Mouse (Mus musculus): ENCODE results near the gene Nhs. TPM values are rescaled to one million over a fixed set of nuclear protein-coding genes. Genes with fewer than 3 reads are reported as not detected.

Nhs gene
- polyA plus RNA-seq (2016; fragmentation: Nextera tagmentation; extraction: Ambion mirVana), result 2.9 and 3.4 TPM in 2 replicates

DNA sequence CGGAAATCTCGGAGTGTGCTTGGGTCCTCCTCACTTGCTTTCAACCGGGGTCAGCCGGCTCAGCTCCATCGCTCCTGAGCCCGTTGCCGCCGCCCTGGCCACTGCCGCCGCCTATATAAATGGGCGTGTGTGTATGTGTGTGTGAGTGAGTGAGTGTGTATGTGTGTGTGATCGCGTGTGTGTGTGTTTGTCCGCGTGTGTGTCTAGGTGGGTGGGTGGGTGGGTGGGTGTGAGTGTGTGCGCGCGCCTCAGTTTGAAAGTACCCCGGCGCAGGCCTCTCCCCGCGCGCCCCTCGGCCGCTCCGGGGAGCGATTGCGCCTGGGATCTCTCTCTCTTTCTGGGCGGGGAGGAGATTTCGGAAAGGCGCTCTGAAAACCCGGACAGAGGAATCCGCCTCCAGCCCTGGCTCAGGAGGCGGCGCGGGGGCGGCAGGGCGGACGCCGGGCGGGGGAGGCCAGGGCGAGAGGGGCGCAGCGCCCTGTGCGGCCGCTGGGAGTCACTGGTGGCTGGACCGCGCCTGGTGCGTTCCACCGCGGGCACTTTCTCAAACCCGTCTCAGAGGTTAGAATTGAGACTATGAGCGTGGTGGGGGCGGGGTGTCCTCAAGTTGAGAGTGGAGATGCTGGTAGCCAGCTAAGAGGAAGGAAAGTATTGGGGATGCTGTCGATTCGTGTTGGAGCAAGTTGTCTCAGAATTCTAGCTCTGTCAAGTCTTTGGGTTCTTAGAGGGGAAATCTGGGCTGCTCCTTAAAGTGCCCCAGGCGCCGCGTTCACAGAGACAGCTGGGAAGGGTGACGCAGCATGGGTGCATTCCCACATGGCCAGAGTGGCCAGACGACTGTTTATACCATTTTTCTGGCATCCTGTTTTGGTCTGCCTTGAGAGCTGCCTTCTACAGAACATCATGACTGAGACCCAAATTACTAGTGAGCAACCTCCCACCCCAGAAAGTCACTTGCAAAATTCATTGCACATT, at the start of gene Nhs:
TSS of gene Nhs (minus strand) at position 94 of the 975 bp plus-strand sequence.
- peak; percentile 87 for DNase-seq (ENCODE audit: low spot score)
- Histone ChIP-seq H3K9me3 (no peaks in the 10 kb centered on the region), H3K27ac (replicated peaks) (peak within 1 kb of the TSS; percentile 83), H3K4me3 (peak within 1 kb of the TSS; percentile 71), H3K27me3 (replicated peaks; ENCODE audit: low read depth, poor library complexity, severe bottlenecking) (peaks cover 82% of the 10 kb centered on the region), H3K4me1 (peaks cover 16% of the 10 kb centered on the region), H3K36me3 (replicated peaks) (no peaks in the 10 kb centered on the region)
- WGBS, result 20% methylated on average over 58 of the region's 61 CpGs

DNA sequence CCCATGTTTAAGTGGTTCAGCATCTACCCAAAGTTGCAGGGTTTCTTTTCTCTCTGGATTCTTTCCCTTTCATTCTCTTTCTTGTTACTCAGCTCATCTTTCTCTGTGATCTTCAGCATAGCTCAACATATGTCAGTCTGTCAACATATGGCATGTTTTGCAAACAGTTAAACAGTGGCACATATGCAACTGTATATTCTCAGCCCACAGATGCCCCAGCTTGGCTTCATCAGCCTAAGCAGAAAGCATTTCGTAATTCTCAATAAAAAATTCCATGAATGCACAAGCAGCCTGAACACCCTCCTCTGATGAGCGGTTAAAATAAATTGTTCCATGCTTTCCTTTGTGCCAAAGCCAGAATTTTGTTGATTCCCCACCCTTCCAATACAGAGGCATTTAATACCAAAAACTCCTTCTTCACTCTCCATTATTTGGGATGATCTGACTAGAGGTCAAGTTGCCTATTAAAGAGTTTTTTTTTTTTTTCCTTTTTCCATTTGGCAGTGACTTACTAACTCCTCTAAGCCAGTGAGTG, 46.9 kb upstream of the Nhs start:
- Histone ChIP-seq H3K27ac (replicated peaks) (no peak overlapping the region), H3K4me3 (no peak overlapping the region), H3K4me1 (no peaks in the 10 kb centered on the region), H3K27me3 (replicated peaks; ENCODE audit: low read depth, poor library complexity, severe bottlenecking) (peaks cover 39% of the 10 kb centered on the region), H3K9me3 (no peaks in the 10 kb centered on the region), H3K36me3 (replicated peaks) (no peaks in the 10 kb centered on the region)
- WGBS, result 91% methylated on average over 2 of the region's 2 CpGs
- DNase-seq (ENCODE audit: low spot score), result no peak

DNA sequence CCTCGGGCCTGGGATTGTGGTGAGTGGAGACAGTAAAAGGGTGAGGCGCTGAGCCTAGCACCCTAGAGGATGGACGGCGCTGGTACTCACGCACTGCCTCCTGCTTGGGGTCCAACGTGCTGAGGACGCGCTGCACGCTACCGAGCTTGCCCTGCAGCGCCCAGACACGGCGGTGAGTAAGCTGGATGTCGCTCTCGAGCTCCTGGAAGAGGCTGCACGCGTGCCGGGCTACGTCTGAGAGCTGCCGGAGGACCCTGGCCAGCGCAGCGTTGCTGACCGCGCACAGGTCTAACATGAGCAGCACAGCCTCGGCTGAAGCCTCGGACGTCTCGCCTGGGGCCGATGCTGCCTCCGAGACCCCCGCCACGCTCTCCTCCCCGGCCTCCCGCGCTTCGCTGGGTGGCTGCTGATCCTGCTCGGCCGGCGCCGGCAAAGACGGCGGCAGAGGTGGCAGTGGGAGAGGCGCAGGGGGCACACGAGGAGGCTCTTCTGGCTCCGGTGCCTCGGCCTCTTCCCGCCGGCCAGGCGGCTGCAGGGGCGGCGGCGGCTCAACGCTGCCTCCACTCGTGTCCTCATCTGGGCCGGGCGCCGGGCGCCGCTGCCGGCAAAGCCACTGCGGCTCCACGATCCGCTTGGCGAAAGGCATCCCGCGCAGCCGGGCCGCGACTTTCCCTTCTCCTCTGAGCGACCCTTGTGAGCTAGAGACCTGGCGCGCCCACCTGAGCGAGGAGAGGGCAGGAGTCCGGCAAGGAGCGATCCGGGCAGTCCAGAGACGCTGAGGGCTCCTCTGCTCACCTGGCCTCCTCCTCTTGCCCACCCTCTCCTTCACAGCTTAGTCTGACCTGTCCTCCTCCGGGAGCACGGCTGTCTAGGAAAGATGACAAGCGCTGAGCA, 540 bp downstream of the Nhs start:
- 21% methylated on average over 79 of the region's 80 CpGs for WGBS
- Histone ChIP-seq H3K4me1 (peaks cover 16% of the 10 kb centered on the region), H3K27ac (replicated peaks) (peak overlapping the region; percentile 83), H3K9me3 (no peaks in the 10 kb centered on the region), H3K36me3 (replicated peaks) (no peaks in the 10 kb centered on the region), H3K27me3 (replicated peaks; ENCODE audit: low read depth, poor library complexity, severe bottlenecking) (peaks cover 89% of the 10 kb centered on the region), H3K4me3 (peak overlapping the region; percentile 71)
- peak; percentile 61 for DNase-seq (ENCODE audit: low spot score)

DNA sequence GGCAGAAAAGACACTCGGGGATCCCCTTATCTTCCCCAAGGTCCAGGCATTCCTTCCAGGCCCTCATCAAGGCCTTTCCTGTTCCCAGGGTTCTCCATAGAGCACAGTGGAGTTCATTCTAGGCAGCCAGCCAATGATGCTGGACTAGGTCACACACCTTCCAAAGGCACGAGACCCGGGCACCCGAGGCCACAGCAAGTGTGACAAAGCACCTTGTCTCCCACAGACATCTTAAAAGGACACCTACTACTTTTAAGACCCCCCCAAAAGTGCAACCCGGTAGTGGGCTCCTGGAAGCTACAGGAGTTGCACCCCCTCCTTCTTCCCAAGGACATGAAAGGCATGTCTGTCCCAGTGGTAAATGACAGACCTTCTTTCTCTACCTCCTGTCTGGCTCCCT, 1.4 kb downstream of the Nhs start:
- WGBS, result 54% methylated on average over 5 of the region's 5 CpGs
- H3K27ac ChIP-seq (replicated peaks), result peak overlapping the region; percentile 83; the same call in 1 of the 2 replicates
- peaks cover 16% of the 10 kb centered on the region for H3K4me1 ChIP-seq
- peaks cover 91% of the 10 kb centered on the region for H3K27me3 ChIP-seq (replicated peaks; ENCODE audit: low read depth, poor library complexity, severe bottlenecking)
- H3K9me3 ChIP-seq, result no peaks in the 10 kb centered on the region
- peak; percentile 12 for DNase-seq (ENCODE audit: low spot score)
- peak overlapping the region; percentile 71 for H3K4me3 ChIP-seq
- no peaks in the 10 kb centered on the region for H3K36me3 ChIP-seq (replicated peaks)

DNA sequence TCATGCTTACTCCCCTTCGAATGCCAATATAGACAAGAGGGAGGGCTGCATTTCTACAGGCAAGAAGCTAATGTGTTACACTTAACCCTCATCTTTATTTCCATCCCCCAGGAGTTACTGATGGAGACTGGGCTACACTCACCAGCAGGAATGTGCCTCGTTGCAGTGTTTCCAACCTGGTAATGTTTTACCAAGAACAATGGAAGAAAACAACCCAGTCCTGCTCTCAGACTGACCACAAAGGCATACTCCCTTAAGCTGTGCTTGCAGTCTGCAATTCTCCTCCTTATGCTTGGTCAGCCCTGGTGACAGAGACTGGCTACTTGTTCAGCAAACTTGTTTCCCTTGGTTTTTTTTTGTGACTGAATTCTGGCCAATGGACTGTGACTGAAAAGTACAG, 21.7 kb downstream of the Nhs start:
- 61% methylated on average over 2 of the region's 2 CpGs for WGBS
- no peak overlapping the region for H3K27ac ChIP-seq (replicated peaks)
- H3K36me3 ChIP-seq (replicated peaks), result no peaks in the 10 kb centered on the region
- no peaks in the 10 kb centered on the region for H3K4me1 ChIP-seq
- peaks cover 88% of the 10 kb centered on the region for H3K27me3 ChIP-seq (replicated peaks; ENCODE audit: low read depth, poor library complexity, severe bottlenecking)
- H3K4me3 ChIP-seq, result no peak overlapping the region
- no peak for DNase-seq (ENCODE audit: low spot score)
- no peaks in the 10 kb centered on the region for H3K9me3 ChIP-seq

DNA sequence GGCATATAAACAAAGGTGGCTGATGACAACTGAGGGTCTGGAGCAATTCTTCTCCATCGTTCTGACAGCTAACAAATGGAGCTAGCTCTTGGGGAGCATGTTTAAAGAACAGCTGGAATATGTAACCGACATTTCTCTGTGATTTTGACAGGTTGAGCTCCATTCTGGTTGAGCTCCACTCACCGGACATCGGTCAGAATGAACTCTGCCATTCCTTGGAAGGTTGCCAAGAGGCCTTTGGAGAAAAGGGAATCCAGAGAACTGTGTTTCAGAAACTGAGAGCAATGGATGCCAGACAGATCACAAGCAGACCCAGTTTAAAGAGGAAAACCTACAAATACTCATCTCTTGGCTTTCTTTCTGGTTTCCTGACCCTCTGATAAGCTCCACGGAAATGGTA, 46.3 kb downstream of the Nhs start:
- no peak overlapping the region for H3K27ac ChIP-seq (replicated peaks)
- WGBS, result 76% methylated on average over 5 of the region's 5 CpGs
- no peaks in the 10 kb centered on the region for H3K9me3 ChIP-seq
- no peak for DNase-seq (ENCODE audit: low spot score)
- no peak overlapping the region for H3K4me3 ChIP-seq
- no peaks in the 10 kb centered on the region for H3K36me3 ChIP-seq (replicated peaks)
- peaks cover 88% of the 10 kb centered on the region for H3K27me3 ChIP-seq (replicated peaks; ENCODE audit: low read depth, poor library complexity, severe bottlenecking)
- H3K4me1 ChIP-seq, result no peaks in the 10 kb centered on the region

DNA sequence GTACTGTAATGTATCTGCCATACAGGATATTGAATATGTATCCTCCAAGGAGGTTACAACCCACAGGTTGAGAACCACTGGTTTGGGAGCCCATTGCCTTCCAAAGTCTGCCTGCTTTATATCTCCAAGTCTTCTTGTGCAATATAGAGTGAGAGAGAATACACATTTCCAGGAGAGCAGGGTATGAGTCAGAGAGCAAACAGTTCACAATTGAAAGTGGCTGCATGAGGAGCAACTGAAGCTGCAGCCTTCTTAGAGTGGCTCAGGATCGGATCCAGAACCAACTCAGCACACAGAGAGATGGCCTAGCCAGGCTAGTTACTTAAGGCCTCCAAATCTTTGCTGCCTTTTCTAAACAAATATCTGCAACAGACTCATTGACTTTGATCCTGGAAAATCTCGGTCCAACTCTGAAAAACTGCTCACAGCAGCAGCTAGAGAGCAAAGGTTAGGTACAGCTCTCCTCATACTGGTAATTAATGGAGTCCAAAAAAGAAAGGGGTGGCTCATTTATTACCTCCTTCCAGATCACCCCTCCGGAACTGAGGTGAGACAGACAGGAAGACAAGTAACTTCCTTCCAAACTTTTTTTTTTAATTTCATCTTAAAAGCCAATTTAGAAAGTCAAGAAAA, 56.6 kb downstream of the Nhs start:
- Histone ChIP-seq H3K27ac (replicated peaks) (no peak overlapping the region), H3K9me3 (no peaks in the 10 kb centered on the region), H3K4me1 (no peaks in the 10 kb centered on the region), H3K36me3 (replicated peaks) (no peaks in the 10 kb centered on the region), H3K27me3 (replicated peaks; ENCODE audit: low read depth, poor library complexity, severe bottlenecking) (peaks cover 100% of the 10 kb centered on the region), H3K4me3 (no peak overlapping the region)
- 73% methylated on average over 3 of the region's 3 CpGs for WGBS
- DNase-seq (ENCODE audit: low spot score), result no peak

DNA sequence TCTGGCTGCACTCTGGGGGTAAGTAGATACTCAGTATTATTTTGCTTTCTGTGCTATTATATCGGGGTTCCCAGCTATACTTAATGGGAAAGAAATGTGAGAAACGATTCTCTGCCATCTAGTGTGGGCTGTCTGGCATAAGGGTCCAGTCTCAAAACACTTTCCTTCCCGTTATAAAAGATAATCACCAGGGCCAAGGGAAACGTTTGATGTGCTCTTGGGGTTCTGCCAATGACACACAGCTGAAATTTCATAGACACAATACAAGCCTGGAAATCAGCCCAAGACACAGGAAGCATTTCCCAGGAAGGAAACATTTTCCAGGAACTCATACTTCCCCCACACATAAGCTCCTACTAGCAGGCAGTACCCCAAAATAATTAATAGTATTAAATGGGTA, 61.2 kb downstream of the Nhs start:
- no peaks in the 10 kb centered on the region for H3K9me3 ChIP-seq
- WGBS, result 65% methylated on average over 4 of the region's 4 CpGs
- no peak overlapping the region for H3K4me3 ChIP-seq
- H3K27ac ChIP-seq (replicated peaks), result no peak overlapping the region
- H3K27me3 ChIP-seq (replicated peaks; ENCODE audit: low read depth, poor library complexity, severe bottlenecking), result peaks cover 99% of the 10 kb centered on the region
- DNase-seq (ENCODE audit: low spot score), result no peak
- no peaks in the 10 kb centered on the region for H3K4me1 ChIP-seq
- no peaks in the 10 kb centered on the region for H3K36me3 ChIP-seq (replicated peaks)

DNA sequence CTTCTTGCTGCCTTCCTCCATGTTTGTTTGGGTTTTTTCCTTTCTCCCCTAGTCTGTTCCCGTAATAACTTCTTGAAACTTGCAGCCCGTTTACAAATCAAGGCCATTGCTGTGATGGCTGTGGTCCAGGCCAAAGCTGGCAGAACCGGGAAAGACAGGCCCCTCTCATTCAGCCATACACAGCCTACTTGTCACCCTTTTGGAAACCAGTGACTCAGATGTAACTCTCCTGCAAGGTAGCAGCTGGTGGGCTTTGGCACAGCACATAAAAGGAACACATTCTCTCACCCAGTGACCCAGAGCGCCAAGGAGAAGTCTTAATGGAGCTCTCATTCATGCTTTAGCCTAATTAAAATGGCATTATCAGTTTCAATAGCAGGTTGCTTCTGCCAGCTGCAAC, 72.2 kb downstream of the Nhs start:
- Histone ChIP-seq H3K4me3 (no peak overlapping the region), H3K4me1 (no peaks in the 10 kb centered on the region), H3K36me3 (replicated peaks) (no peaks in the 10 kb centered on the region), H3K9me3 (no peaks in the 10 kb centered on the region), H3K27ac (replicated peaks) (no peak overlapping the region), H3K27me3 (replicated peaks; ENCODE audit: low read depth, poor library complexity, severe bottlenecking) (peaks cover 95% of the 10 kb centered on the region)
- 81% methylated on average over 4 of the region's 4 CpGs for whole genome bisulfite sequencing
- DNase-seq (ENCODE audit: low spot score), result no peak

DNA sequence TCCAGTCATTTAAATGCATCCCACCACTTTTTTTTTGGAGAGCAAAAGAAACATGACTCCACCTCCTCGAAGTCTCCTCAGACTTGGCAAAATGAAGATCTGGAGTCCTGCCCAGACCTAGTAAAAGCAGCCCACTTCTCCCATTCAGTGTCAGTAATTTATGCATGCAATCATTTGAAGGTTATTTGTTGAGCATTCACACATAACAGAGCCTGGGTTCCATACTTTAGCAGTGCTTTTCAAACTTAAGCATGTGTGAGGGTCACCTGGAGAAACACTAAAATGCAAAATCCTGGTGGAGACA, 73.7 kb downstream of the Nhs start:
- Histone ChIP-seq H3K36me3 (replicated peaks) (no peaks in the 10 kb centered on the region), H3K4me1 (no peaks in the 10 kb centered on the region), H3K27ac (replicated peaks) (no peak overlapping the region), H3K27me3 (replicated peaks; ENCODE audit: low read depth, poor library complexity, severe bottlenecking) (peaks cover 99% of the 10 kb centered on the region), H3K4me3 (no peak overlapping the region), H3K9me3 (no peaks in the 10 kb centered on the region)
- DNase-seq (ENCODE audit: low spot score), result no peak
- WGBS, result 83% methylated on average over 1 of the region's 1 CpGs

DNA sequence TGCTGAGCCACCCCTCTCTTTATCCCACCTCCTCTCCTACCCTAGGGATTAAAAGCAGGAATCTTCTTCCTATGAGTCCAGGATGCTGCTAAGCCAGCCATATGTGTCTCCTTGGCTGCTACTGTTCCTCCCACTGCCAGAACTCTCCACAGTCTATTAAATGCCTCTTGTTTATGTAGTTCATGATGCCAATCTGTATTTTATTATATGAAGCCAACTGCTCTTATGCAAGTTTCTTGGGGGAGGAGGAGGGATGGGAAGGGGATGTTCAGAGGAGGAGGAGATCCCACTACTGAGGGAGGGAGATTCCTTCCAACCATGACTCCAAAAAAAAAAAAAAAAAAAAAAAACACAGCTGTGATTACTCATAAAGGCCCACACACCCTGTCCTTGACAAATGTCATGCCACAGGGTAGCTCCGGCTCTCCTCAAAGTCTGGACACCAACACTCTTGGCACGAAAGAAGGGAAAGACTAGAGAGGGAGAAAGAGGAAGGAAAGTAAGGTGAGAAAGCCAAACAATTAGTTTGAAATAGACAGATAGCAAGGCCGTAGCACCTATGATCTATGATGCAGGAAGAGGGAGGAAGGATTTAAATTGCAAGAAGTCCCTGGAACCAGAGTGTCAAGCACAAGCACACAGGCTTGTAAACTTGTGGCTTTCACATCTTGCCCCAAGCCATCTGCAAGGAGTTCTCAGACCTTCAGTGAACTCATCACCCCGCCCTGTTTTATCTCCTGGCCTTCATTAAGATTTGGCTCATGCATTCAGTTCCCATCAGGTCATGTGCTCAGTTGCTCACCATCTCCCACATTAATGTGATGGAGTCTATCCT, 74.3 kb downstream of the Nhs start:
- peaks cover 99% of the 10 kb centered on the region for H3K27me3 ChIP-seq (replicated peaks; ENCODE audit: low read depth, poor library complexity, severe bottlenecking)
- no peak overlapping the region for H3K4me3 ChIP-seq
- WGBS, result 83% methylated on average over 4 of the region's 4 CpGs
- H3K27ac ChIP-seq (replicated peaks), result no peak overlapping the region
- H3K9me3 ChIP-seq, result no peaks in the 10 kb centered on the region
- H3K36me3 ChIP-seq (replicated peaks), result no peaks in the 10 kb centered on the region
- no peak for DNase-seq (ENCODE audit: low spot score)
- H3K4me1 ChIP-seq, result no peaks in the 10 kb centered on the region
